Mouse (Mus musculus): Measurements from ENCODE around the gene Pbxip1. TPM values are rescaled to one million over a fixed set of nuclear protein-coding genes. Genes with fewer than 3 reads are reported as not detected.
A peak's percentile ranks its signal among the peaks of the same experiment; 100 is the strongest.

Pbxip1 gene
- polyA plus RNA-seq, 1 experiment from 2014 or later: 20.1 TPM

GRCm38 (mm10) chr3:89394006-89394893 is 42.3 kb upstream of the Pbxip1 start, which contains the start of gene Zbtb7b:
Gene Zbtb7b, minus strand, starts transcription at chr3:89394776.
- peak; percentile 77 for DNase-seq (ENCODE audit: low spot score)
- Histone ChIP-seq H3K27me3 (replicated peaks; ENCODE audit: low read depth, poor library complexity, severe bottlenecking) (peaks cover 53% of the 10 kb centered on the region), H3K36me3 (replicated peaks) (no peaks in the 10 kb centered on the region), H3K4me3 (peak within 1 kb of the TSS; percentile 74), H3K4me1 (peaks cover 72% of the 10 kb centered on the region), H3K9me3 (no peaks in the 10 kb centered on the region), H3K27ac (replicated peaks) (peak within 1 kb of the TSS; percentile 86)
- under 1% methylated on average over 42 of the region's 42 CpGs for WGBS

- H3K27me3 ChIP-seq (replicated peaks; ENCODE audit: low read depth, poor library complexity, severe bottlenecking): peaks cover 47% of the 10 kb centered on the region
- peak overlapping the region; percentile 86 for H3K27ac ChIP-seq (replicated peaks)
- peak; percentile 91 for DNase-seq (ENCODE audit: low spot score)
- H3K4me3 ChIP-seq: peak overlapping the region; percentile 74
- peaks cover 71% of the 10 kb centered on the region for H3K4me1 ChIP-seq
- H3K36me3 ChIP-seq (replicated peaks): no peaks in the 10 kb centered on the region
- no peaks in the 10 kb centered on the region for H3K9me3 ChIP-seq
- WGBS: under 1% methylated on average over 12 of the region's 12 CpGs
These were observed 41.6 kb upstream of the Pbxip1 start for GRCm38 (mm10) chr3:89394894-89395256.

- peaks cover 3% of the 10 kb centered on the region; the same call in 1 of the 2 replicates for H3K36me3 ChIP-seq (replicated peaks)
- H3K27ac ChIP-seq (replicated peaks): peak overlapping the region; percentile 86
- no peak for DNase-seq (ENCODE audit: low spot score)
- H3K4me3 ChIP-seq: peak overlapping the region; percentile 74
- H3K9me3 ChIP-seq: no peaks in the 10 kb centered on the region
- peaks cover 66% of the 10 kb centered on the region for H3K4me1 ChIP-seq
- H3K27me3 ChIP-seq (replicated peaks; ENCODE audit: low read depth, poor library complexity, severe bottlenecking): peaks cover 41% of the 10 kb centered on the region
- WGBS: under 1% methylated on average over 10 of the region's 10 CpGs
These were observed 41.1 kb upstream of the Pbxip1 start for GRCm38 (mm10) chr3:89395419-89395805.

GRCm38 (mm10) chr3:89395806-89396653 is 40.5 kb upstream of the Pbxip1 start:
- H3K36me3 ChIP-seq (replicated peaks): peaks cover 4% of the 10 kb centered on the region
- H3K4me1 ChIP-seq: peaks cover 59% of the 10 kb centered on the region
- peak overlapping the region; percentile 83 for H3K27ac ChIP-seq (replicated peaks)
- WGBS: under 1% methylated on average over 44 of the region's 44 CpGs
- H3K27me3 ChIP-seq (replicated peaks; ENCODE audit: low read depth, poor library complexity, severe bottlenecking): peaks cover 35% of the 10 kb centered on the region
- H3K9me3 ChIP-seq: no peaks in the 10 kb centered on the region
- DNase-seq (ENCODE audit: low spot score): peak; percentile 83
- peak overlapping the region; percentile 74 for H3K4me3 ChIP-seq

GRCm38 (mm10) chr3:89396654-89397005 is 39.9 kb upstream of the Pbxip1 start:
- Histone ChIP-seq H3K27me3 (replicated peaks; ENCODE audit: low read depth, poor library complexity, severe bottlenecking) (peaks cover 29% of the 10 kb centered on the region), H3K9me3 (no peaks in the 10 kb centered on the region), H3K27ac (replicated peaks) (peak overlapping the region; percentile 83), H3K4me1 (peaks cover 53% of the 10 kb centered on the region), H3K4me3 (peak overlapping the region; percentile 74), H3K36me3 (replicated peaks) (peaks cover 6% of the 10 kb centered on the region)
- DNase-seq (ENCODE audit: low spot score): no peak
- WGBS: 2% methylated on average over 4 of the region's 4 CpGs

- 91% methylated on average over 7 of the region's 7 CpGs for WGBS
- no peak for DNase-seq (ENCODE audit: low spot score)
- no peak overlapping the region for H3K4me3 ChIP-seq
- peaks cover 6% of the 10 kb centered on the region for H3K4me1 ChIP-seq
- no peaks in the 10 kb centered on the region; the same call in 1 of the 2 replicates for H3K27me3 ChIP-seq (replicated peaks; ENCODE audit: low read depth, poor library complexity, severe bottlenecking)
- peaks cover 41% of the 10 kb centered on the region for H3K36me3 ChIP-seq (replicated peaks)
- H3K9me3 ChIP-seq: no peaks in the 10 kb centered on the region
- H3K27ac ChIP-seq (replicated peaks): no peak overlapping the region
These were observed 35.2 kb upstream of the Pbxip1 start for GRCm38 (mm10) chr3:89401329-89401728.

- H3K36me3 ChIP-seq (replicated peaks): peaks cover 52% of the 10 kb centered on the region
- no peaks in the 10 kb centered on the region for H3K4me1 ChIP-seq
- no peak within 1 kb of the TSS for H3K4me3 ChIP-seq
- no peaks in the 10 kb centered on the region for H3K9me3 ChIP-seq
- no peak for DNase-seq (ENCODE audit: low spot score)
- no peak within 1 kb of the TSS for H3K27ac ChIP-seq (replicated peaks)
- WGBS: 75% methylated on average over 5 of the region's 5 CpGs
- H3K27me3 ChIP-seq (replicated peaks; ENCODE audit: low read depth, poor library complexity, severe bottlenecking): no peaks in the 10 kb centered on the region
These were observed 33.8 kb upstream of the Pbxip1 start, which contains the start of gene Lenep for GRCm38 (mm10) chr3:89402693-89403092. Gene Lenep, minus strand, starts transcription at chr3:89402793.

- no peak for DNase-seq (ENCODE audit: low spot score)
- Histone ChIP-seq H3K4me1 (peaks cover 9% of the 10 kb centered on the region), H3K36me3 (replicated peaks) (peaks cover 56% of the 10 kb centered on the region), H3K9me3 (no peaks in the 10 kb centered on the region), H3K4me3 (no peak overlapping the region), H3K27ac (replicated peaks) (no peak overlapping the region), H3K27me3 (replicated peaks; ENCODE audit: low read depth, poor library complexity, severe bottlenecking) (no peaks in the 10 kb centered on the region)
- 93% methylated on average over 6 of the region's 6 CpGs for WGBS
These were observed 29.6 kb upstream of the Pbxip1 start for GRCm38 (mm10) chr3:89406887-89407286.

- Histone ChIP-seq H3K9me3 (no peaks in the 10 kb centered on the region), H3K36me3 (replicated peaks) (peaks cover 47% of the 10 kb centered on the region), H3K27ac (replicated peaks) (no peak overlapping the region), H3K4me1 (peaks cover 9% of the 10 kb centered on the region), H3K4me3 (no peak overlapping the region), H3K27me3 (replicated peaks; ENCODE audit: low read depth, poor library complexity, severe bottlenecking) (no peaks in the 10 kb centered on the region)
- DNase-seq (ENCODE audit: low spot score): no peak
- 63% methylated on average over 16 of the region's 16 CpGs for WGBS
These were observed 28.1 kb upstream of the Pbxip1 start for GRCm38 (mm10) chr3:89408448-89408847.

- no peaks in the 10 kb centered on the region for H3K27me3 ChIP-seq (replicated peaks; ENCODE audit: low read depth, poor library complexity, severe bottlenecking)
- H3K27ac ChIP-seq (replicated peaks): no peak overlapping the region
- 95% methylated on average over 3 of the region's 3 CpGs for WGBS
- peaks cover 49% of the 10 kb centered on the region for H3K36me3 ChIP-seq (replicated peaks)
- 0 out of 2 replicates have a peak overlapping the region, but pooled peaks have one; percentile 3 for H3K4me3 ChIP-seq
- no peaks in the 10 kb centered on the region for H3K9me3 ChIP-seq
- H3K4me1 ChIP-seq: peaks cover 9% of the 10 kb centered on the region
- DNase-seq (ENCODE audit: low spot score): no peak
These were observed 26.8 kb upstream of the Pbxip1 start for GRCm38 (mm10) chr3:89409701-89410100.

- Histone ChIP-seq H3K36me3 (replicated peaks) (peaks cover 53% of the 10 kb centered on the region), H3K4me1 (peaks cover 9% of the 10 kb centered on the region), H3K4me3 (peak overlapping the region; percentile 62), H3K27me3 (replicated peaks; ENCODE audit: low read depth, poor library complexity, severe bottlenecking) (no peaks in the 10 kb centered on the region), H3K27ac (replicated peaks) (peak overlapping the region; percentile 62), H3K9me3 (no peaks in the 10 kb centered on the region)
- DNase-seq (ENCODE audit: low spot score): no peak
- 80% methylated on average over 10 of the region's 10 CpGs for WGBS
These were observed 25.6 kb upstream of the Pbxip1 start for GRCm38 (mm10) chr3:89410864-89411263.

All from embryonic facial prominence, embryonic 10.5 days (tissue).